Mouse (Mus musculus) naive thymus-derived CD4-positive, alpha-beta T cell, adult 2 months (primary cell): ENCODE measurements around the gene Gnb2.
A peak's percentile ranks its signal among the peaks of the same experiment; 100 is the strongest.

Experiments used
- DNase-seq: peaks from one replicate; pipeline ENCODE4 v3.0.0-alpha.2; 2011; ENCODE audit warnings: low read depth

Gene Gnb2

DNA sequence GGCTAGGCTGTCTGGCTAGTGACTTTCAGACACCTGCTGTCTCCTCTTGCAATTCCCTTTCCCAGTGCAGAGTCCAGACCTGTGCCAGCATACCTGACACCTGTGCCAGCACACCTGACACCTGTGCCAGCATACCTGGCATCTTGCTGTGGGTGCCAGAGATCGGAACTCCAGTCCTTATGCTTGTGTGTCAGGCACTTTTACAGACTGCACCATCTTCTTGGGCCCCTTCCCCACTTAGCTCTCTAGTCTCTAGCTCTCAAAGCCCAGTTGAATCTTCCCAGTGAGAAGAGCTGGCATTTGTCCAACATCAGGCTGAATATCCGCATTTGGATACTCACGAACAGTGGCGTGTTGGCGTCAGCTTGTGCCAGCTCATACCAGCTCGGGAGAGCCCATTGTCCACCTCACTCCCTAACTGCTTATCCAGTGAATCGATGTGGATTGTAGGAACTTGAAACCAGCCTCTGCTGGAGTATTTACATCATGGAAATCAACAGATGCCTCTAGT lies 6.0 kb upstream of the Gnb2 start:
- DNase-seq, result no peak

DNA sequence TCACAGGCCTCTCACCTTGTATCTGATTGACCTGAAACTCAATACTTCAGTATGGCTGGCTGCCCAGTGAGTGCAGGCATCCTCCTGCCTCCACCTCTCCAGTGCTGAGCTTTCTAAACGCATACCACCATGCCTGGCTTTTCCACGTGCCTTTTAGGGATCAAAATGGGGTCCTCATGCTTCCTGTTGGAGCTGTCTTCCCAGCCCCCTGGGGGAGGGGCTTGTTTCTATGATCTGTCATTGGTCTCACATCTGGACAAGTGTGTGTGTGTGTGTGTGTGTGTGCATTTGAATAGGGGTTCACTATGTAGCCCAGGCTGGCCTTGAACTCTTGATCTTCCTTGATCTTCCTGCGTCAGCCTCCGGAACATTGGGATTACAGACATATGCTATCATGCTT lies 4.2 kb upstream of the Gnb2 start:
- no peak for DNase-seq

DNA sequence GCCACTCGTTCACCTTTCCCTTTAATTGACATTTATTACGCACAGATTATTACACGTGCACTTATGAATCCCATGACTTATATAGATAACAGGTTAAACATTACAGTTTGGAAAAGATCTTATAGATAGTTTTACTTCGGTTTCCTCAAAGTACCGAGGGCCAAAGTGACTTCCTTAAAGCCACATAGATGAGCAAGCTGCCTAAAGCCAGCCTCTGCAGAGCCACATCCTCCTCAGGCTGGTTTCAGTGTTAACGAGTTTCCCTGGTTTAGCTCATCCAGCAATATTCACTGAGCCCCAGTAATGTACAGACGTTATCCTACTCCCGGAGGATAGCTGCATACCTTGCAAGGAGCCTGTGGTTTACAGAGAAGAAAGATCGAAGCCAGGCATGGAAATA lies 2.0 kb upstream of the Gnb2 start:
- DNase-seq, result no peak

DNA sequence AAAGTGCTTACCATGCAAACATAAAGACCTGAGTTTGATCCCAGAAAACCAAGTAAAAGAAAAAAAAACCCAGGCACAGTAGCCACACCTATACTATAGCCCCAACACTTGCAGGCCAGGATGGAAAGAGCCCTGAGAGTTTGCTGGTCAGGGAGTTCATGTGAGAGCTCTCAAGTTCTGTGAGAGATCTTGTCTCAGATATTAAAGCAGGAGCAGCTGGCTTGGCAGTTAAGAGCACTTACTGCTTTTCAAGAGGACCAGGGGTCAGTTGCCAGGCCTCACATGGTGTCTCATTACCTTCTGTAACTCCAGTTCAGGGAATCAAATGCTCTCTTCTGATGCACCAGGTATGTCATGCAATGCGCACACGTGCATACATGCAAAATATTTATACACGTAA lies 1.5 kb upstream of the Gnb2 start:
- no peak for DNase-seq

DNA sequence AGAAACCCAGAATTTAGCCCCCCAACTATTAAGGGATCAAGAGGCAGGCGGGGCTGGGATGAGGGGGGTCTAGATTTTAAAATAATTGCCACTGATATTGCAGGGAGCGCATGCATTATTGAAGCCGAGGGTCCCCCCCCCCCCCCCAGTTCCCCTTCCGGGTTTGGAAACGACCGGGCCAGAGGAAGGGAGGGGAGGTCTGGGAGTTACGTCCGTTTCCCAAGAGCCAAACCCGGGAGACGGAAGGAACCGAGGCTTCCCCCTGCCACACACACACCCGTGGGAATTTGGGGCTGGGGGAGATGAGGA lies 548 bp downstream of the Gnb2 start:
- DNase-seq, result no peak

DNA sequence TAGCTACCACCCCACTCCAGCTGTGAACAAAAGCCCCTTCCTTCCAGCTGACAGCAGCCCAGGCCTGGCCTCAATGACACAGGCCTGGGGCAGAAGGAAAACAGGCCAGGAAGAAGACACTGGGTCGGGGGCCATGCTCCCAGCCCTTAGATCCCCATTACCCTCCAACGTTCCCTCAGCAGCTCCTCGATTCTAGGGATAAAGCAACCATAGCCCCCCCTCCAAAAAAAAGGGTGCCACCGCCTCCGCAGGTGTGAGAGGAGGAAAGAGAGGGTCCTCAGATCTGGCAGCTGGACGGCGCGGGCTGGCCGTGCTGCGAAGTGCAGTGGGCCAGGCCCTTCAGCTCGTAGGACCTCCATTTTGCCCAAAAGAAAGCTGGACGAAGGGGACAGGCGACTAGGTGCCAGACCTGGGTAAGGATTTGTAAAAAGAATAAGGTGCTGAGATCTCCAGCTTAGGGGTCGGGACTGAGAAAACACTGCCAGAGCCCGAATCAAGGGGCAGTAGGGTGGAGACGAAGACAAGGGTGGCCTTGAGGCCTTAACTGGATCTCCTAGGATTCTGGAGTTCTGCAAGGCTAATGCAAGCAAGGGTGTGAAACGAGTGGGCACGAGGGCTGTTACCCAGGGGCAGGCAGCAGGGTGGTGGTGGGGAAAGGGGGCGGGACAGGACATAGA lies 1.0 kb downstream of the Gnb2 start:
- peak; percentile 53 for DNase-seq

DNA sequence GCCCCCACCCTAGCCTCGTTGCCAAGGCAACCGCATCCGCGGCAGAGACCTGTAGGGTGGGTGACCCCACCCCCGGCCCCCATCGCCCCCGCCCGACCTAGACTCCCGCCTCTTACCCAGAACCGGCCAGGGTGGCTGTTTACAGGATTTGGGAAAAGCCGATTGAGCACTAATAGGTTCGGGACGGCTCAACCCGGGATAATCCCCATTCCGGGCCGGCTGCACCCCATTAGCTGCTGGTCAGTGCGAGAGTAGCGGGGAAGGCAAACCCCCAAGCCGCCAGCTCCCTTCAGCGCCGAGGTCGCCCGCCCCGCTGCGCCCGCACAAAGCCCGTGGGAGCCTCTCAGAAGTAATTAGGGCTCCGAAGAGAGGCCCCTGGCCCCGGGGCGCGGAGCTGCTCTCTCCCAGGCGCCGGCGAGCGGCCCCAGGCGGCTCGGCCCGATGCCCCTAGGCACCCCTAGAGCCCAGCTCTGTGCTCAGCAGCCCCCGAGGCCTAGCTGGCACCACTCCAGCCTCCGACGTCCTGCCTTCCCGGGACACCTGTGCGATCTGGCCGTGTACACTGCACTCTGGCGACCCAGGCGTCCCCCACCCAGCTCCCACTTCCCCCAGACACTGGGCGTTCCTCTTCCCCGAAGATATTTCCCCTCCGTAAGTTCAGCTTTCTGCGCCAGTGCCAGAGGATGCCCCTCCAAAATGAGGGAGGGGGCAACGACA lies 1.7 kb downstream of the Gnb2 start:
- no peak for DNase-seq

DNA sequence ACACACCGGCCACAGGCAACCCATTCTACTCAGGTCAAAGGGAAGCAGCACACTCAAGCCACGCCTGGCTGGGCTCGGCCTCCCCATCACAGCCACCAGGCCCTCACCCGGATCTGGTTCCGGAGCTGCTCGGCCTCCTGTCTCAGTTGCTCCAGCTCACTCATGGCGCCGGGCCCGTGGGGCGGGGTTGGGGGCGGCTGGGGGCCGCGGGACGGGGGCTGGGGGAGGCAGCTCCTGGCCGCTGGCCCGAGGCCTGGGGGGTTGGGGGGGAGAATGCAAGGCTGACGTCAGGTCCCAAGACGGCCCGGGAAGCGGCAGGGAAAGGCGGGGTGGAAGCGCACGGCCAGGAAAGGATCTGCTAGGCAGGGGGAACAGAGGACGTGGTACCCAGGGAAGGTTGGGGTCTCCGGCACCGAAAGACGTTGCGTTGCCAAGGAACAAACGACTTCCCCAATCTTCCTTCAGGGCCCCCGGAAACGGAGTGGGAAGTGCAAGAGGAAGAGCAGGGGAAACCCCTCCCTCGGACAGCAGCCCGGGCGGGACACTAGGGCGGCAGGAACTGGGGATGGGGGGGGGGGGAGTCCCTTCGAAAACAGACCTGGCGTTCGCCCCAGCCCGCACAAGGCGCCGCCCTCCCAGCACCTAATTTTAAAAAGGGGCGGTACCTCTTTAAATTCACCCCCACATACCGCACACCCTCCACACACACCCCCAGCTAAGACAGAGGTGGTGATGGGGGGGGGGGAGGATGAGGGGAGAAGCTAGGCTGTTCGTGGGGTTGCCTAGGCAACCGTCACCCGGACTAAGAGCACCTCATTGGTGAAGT lies 2.5 kb downstream of the Gnb2 start:
- peak; percentile 73 for DNase-seq

DNA sequence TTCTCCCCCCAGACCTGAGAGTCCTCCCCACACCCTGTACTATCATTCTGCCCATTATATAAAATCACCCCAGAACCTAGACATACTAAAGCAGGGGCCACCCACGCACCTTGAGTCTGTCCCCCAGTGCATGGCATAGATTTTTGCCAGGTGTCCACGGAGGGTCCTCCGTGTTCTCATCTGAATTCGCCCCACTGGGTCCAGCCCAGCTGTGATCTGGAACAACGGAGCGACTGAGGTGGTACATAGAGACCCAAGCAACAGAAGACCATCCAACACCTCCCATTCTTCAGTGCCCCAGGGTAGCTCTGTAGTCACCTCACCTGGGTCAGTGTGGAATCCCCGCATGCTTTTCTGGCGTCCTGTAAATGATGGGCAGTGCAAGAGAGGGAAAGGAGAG lies 3.2 kb downstream of the Gnb2 start:
- DNase-seq, result no peak

DNA sequence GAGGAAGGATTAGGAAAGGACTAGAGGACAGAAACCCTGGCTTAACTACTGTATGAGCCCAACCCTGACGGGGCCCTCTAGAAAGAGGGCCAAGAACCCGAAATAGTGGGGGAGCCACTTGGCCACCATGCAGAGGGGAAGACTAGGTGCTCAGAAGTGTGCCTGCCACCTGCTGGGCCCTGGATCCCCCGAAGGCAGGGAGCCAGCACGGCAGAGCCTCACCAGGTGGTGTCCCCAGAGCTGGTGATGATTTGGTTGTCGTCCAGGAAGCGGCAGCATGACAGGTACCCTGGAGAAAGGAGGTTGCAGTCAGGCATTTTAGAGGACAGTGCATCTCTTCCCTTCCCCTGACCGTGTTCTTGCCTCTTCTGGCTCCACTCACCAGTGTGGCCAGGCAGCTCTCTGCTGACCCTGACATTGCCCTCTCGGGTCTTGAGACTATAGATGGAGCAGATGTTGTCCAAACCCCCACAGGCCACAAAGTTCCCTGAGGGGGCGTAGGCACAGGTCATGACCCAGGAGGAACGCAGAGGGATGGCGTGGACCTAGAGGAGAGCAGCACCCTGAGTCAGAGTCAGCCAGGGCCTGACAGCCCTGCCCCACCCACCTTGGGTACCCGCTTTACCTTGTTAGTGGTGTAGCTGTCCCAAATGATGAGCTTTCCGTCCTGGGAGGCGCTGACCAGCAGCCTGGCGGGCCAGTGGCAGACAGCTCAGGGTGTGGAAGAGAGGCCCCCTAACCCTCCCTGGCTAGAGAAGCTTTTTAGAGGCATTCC lies 3.9 kb downstream of the Gnb2 start:
- no peak for DNase-seq

DNA sequence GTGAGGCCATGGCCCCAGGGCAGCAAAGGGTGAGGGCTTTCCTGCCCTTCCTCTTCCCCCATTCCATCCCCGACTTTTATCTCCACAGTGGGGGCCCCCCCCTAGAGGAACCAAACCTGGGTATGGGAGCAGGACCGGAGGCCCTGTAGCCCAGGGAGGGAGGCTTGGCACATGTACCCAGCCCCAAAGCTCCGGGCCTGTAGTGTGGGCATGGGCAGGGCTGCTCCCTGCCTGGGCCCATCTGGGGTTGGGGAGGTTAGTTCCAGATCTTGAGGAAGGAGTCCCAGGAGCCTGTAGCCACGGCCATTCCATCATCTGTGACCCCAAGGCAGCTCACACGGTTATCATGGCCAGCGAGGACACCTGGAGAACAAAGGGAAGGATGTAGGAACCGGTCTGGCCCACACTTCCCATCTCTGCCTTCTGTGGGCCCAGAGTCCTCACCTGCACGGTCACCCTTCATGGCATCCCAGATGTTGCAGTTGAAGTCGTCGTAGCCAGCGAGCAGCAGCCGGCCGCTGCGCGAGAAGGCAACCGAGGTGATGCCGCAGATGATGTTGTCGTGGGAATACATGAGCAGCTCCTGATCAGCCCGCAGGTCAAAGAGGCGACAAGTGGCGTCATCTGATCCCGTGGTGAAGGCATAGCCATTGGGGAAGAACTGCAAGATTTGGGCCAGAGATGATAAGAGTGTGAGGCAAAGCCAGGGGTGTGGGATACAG lies 4.9 kb downstream of the Gnb2 start:
- DNase-seq, result no peak

DNA sequence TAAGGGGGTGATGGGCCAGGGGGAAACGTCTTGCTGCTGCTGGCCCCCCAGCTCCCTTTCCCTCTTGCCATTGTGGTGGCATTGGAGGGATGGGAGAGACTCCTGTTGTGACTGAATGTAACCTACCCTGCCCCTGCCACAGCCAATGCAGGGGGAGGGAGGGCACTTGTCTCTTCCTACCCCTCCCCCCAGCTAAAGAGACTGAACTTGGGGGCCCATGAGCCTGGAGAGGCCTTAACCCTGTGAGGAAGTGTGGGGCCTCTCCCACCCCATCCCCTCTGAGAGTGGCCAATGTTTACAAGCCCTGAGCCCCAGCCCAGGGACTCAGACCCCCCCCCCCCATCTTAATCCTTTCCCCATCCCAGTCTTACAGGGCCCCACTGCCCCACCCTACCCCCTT lies 5.9 kb downstream of the Gnb2 start:
- DNase-seq, result no peak

DNA sequence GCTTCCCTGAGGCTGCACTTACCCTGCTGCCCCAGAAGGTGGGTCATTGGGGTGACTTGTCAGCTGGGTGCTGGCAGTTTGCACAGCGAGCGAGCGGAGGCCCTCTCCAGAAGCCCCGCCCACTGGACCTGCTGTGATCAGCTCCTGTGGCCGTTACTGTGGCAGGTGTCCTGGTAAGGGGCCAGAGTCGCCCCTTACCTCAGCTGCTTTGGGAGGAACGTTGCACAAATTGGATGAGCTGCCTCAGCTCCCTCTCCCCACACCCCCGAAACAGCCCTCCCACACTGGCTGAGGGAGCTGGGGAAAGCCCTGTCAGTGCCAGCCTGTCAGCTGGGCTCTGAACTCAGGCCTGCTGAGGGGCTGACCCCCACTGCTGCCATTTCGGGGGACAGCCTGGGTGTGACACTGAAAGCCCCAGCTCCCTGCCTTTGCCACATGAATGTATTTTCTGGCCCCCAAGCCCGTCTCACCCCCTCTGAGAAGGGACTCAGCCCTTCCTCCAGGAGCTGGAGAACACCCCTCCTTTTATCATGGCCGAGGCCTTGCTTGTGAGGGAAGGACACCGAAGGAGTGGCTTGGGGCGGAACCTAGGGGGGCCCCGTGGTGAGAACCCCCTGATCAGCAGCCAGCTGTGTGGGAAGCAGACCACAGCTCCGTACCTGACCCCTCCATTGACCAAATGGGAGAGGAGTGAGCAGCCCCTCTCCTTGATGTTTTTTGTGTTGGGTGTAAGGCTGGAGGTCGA lies 6.9 kb downstream of the Gnb2 start:
- peak; percentile 33 for DNase-seq

DNA sequence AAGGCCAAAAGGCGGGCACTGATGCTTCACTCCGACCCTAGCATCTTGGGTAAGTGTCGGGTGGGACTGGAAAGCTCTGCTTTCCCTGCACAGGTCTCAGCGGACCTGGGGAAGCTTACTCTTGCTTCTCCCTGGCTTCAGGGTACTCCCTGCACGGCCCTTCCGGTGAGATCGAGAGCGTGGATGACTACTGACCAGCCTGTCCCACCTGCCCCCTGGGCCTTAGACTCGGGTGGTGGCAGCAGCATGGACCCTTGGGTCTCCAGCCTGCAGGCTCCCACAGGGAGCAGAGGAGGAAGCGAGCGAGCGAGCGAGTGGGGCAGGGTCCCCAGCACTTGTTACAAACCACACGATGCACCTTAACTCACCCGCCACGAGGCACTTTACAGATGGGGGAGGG lies 7.8 kb downstream of the Gnb2 start:
- DNase-seq, result no peak

DNA sequence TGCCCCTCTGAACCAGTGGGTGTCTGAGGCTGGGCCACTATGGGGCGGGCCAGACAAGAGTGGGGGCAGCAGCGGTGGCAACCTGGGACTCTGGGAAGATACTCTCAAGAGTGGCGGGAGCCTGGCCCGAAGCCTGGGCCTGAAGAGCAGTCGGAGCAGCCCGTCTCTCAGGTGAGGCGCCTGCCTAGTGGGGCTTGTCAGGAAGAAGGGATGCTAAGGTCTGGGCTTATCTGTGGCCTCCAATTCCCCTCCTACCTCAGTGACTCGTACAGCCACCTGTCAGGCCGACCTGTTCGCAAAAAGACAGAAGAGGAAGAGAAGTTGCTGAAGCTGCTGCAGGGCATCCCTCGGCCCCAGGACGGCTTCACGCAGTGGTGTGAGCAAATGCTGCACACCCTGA lies 8.6 kb downstream of the Gnb2 start:
- DNase-seq, result no peak

DNA sequence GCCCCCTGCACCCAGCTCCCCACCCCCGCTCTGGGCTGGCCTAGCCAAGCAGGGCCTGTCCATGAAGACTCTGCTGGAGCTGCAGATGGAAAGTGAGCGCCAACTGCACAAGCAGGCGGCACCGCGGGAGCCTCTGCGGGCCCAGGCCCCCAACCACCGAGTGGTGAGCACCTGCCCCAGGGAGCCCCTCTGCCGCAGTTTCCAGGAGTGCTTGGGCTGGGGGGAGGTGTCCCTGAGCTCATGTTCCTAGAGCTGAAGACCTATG lies 9.1 kb downstream of the Gnb2 start:
- no peak for DNase-seq

DNA sequence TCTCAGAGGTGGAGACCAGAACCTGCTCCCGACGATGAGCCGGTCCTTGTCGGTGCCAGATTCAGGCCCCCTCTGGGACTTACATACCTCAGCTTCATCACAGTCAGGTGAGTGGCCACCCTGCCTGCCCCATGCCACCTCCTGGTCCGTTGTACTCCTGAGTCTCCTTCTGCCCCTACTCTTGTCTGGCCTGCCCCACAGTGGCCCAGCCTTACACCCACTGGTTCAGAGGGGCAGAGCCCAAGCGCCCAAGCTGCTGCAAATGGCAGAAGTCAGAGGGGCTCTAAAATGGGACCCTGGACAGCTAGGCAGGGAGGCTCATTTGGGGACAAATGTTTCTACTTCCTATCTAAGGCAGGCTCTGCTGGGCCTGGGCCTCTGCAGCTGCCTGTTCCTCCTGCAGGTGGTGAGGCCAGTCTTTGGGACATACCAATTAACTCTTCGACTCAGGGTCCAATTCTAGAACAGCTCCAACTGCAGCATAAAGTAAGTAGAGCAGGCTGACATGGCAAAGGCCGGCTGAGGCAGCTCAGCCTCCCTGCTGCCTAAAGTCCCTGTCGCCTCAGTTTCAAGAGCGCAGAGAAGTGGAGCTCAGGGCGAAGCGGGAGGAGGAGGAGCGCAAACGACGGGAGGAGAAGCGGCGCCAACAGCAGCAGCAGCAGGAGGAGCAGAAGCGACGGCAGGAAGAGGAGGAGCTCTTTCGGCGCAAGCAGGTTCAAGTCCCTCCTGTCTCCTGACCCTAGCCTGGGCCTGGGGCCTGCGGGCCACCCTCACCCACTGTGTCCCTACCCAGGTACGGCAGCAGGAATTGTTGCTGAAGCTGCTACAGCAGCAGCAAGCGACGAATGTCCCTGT lies 9.7 kb downstream of the Gnb2 start:
- no peak for DNase-seq

DNA sequence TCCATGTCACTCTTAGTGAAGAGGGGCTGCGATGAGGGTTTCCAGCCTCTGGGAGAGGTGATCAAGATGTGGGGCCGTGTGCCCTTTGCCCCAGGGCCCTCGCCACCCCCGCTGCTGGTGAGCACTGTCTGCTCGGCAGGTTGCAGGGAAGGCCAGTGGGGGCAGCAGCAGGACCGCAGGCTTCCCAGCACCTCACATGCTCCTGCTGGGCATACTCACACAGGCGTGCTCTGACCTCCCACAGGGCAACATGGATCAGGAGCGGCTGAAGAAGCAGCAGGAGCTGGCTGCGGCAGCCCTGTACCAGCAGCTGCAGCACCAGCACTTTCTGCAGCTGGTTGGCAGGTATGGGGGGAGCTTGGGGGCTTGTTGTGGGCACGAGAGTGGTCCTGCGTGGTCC lies 10.6 kb downstream of the Gnb2 start:
- no peak for DNase-seq

DNA sequence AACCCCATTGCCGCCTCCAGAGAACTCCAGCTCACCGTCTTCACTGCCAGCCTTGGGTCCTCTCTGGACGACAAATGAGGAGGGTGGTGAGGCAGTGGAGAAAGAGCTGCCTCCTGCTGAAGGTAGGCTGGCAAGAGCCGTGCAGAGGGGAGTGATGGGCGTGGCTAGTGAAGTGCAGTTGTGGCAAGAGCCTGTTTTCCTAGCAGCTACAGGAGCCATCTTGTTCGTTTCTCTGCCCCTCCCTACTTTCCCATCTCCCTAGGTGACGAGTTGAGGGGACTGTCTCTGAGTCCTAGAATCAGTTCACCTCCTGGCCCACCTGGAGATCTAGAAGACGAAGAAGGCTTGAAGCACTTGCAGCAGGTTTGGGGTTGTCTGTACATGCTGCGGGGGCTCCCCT lies 11.4 kb downstream of the Gnb2 start:
- no peak for DNase-seq
